Mouse (Mus musculus) cerebellum, postnatal 14 days (tissue): ENCODE measurements around the gene L3mbtl1.

Experiments
- DNase-seq, 2 experiments: peaks; one replicate each; pipeline ENCODE4 v3.0.0; 2021; ENCODE audit warnings: mixed read lengths in 2 of 2

The L3mbtl1 gene

DNA sequence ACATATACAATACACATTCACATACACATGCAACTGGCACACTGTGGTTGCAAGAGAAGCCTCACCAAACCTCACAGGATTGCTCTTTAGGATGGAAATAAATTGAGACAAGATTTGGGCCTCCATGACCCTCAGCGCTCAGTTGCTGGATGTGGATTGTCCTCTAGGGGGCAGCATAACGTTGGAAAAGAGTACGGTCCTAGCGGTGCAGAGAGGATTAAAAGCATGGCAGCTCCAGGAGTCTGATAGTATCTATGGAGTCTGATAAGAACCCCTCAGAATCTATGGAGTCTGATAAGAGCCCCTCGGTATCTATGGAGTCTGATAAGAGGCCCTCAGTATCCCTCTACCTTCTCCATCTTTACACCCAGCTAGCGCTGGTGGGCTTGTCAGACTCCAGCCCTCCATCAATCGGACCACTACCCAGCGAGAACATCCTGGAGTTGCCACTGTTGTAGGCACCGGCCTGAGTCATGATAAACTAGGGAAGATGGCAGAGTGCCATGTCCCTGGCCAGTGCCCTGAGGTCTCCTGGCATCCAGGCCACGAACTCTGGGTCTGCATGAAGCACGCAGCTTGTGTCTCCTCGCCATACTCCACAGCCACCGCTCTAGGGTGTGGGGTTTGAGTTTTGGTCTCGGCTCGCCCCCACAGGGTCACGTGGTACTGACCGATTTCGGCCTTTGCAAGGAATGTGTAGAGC, 55.4 kb downstream of the L3mbtl1 start:
- DNase-seq, result peak; percentile 81 to 88

GRCm38 (mm10) chr2:162999744-163000143, 56.5 kb downstream of the L3mbtl1 start:
- peak; percentile 48 to 68 for DNase-seq

DNA sequence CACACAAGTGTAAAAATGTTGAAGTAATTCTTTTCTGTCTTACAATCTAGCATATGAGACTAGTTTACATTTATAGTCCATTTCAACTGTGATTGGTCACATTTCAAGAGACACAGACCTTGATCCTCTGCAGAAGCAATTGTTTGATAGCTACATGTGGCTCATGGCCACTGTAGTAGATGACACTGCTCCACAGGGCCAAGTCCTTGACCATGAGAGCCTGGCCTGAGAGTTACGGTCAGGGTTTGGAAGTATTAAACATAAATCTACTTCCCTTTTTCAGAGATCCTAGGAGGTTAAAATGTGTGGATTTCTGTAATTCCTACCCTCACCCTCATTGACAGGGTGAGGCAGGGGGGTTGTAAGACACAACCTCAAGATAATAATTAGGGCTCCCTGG, 57.8 kb downstream of the L3mbtl1 start:
- no peak for DNase-seq

DNA sequence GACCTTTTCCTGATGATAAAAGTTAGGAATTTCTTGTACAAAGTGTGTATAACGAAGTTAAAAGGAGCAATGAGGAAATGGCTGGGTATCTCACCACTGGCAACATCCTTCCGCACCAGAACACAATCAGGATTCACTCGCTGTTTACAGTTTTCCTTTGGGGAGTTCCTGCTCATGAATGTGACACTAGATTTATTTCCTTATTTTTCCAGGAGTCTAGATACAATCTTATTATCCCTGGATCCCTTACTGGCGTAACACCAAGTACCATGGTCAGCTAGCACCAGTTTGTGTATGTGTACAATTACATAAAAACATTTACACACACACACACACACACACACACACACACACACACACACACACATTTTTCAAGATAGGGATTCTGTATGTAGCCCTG, 64.0 kb downstream of the L3mbtl1 start:
- no peak for DNase-seq

DNA sequence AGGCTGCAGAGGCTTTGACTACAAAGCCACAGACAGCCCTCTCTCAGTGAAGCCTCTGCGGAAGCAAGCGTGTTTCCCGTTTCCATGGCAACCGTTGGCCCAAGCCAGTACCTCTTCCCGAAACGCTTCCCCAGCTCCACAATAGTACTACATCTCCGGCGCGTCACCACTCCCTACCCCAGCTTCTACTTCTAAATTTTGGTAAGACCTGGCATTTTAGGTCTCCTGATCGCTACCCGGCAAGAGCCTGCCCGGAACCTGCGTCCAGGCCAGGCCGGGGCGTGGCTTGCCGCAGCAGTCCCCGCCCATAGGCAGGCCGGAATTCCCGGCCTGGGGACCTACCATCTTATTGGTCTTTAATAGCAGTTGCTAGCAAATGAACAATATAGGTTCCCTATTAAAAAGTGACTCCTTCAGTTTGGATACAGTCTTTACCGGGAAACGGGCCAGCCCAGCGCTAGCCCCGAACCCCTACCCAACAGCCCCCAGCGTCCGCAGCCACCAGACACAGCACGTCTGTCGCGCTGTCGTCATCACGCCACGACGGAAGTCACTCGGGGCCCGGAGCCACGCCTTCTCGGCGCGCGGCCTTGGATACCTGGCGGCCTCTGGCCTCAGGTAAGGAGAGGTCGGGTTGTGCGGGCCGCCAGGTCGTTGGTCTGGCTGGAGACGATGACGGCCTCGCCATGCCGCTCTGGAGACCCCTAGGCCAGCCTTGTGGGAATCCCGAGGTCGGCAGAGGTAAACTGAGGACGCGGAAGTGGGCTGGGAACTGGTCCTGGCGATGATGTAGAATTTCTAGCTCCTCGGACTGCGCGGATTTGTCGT, 73.9 kb downstream of the L3mbtl1 start, which contains the start of gene Ift52:
TSS of gene Ift52 (plus strand) at position 439 of the 828 bp plus-strand sequence.
- DNase-seq, result peak; percentile 95 to 97
